ENCODE assay signal across 23 mouse cellular contexts in the genomic region with DNA sequence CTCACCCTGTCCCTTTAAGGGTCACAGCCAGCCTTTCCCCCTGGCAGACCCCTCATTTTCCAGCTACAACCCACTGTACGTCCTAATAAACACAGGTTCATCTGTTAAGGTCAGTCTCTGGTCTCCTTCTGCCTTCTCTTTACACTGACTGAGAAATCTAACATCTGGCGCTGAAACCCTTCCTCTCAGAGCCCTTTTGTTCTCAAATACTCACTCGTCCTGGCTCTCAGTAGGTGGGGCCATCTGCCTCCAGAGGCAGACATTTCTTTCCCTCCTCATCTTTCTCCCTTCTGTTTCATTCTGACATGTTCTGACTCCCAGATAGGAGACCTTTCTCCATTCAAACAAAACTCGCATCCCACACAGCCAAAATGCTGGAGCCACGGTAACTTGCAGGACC.
DNase-seq lines count a peak whose midpoint lies in the region; ATAC-seq and TF ChIP-seq lines count a peak whose summit lies in the region.
"Had no signal": no experiment of that assay in that cellular context is flagged by ENCODE, and none has a peak within 500 bp of the region (broad histone marks: within the 10 kb centered on the region; RNA-seq: fewer than 3 reads in every experiment).

No protein-coding gene starts in this region.

- H3K27me3 ChIP-seq in E14TG2a.4 (ENCODE audit: insufficient read depth, low read length): no peaks in the 10 kb centered on the region
- no peaks in the 10 kb centered on the region for H3K27me3 ChIP-seq in limb, embryonic 12.5 days
- H3K27me3 ChIP-seq: CH12.LX; embryonic facial prominence, embryonic 12.5 days; heart, embryonic 15.5 days; hindbrain, embryonic 12.5 days; lung, embryonic 15.5 days; midbrain, embryonic 15.5 days had no signal

- no peaks in the 10 kb centered on the region for H3K36me3 ChIP-seq in E14TG2a.4 (ENCODE audit: insufficient read depth, low read length)
- no peaks in the 10 kb centered on the region for H3K36me3 ChIP-seq in limb, embryonic 12.5 days
- H3K36me3 ChIP-seq: embryonic facial prominence, embryonic 12.5 days; heart, embryonic 15.5 days; hindbrain, embryonic 12.5 days; lung, embryonic 15.5 days; midbrain, embryonic 15.5 days had no signal

- 30% methylated on average over 5 of the region's 5 CpGs for WGBS in limb, embryonic 12.5 days

- DNase-seq in heart, adult 11 months: peak; percentile 46
- DNase-seq in heart, postnatal 36 days: no peak
- DNase-seq in embryo, embryonic 10.5 days (ENCODE audit: low spot score): peak; percentile 67
- no peak for DNase-seq in layer of hippocampus, postnatal 25 days (ENCODE audit: extremely low spot score in 1 of 2, low spot score in 1 of 2)
- DNase-seq in cerebellum, postnatal 36 days: no peak
- no peak for DNase-seq in kidney, postnatal 36 days
- DNase-seq: cerebellum, adult 9-11 months; forebrain, postnatal 0 days; gastrocnemius, adult 2 months; heart, adult 2 months; thymus, postnatal 36 days had no signal

- intact Hi-C loops in heart, postnatal 36 days (cut with DNase I): no loop called here

- peak overlapping the region; percentile 24 for H3K4me3 ChIP-seq in E14TG2a.4 (replicated peaks; ENCODE audit: low read length)
- no peak overlapping the region for H3K4me3 ChIP-seq in limb, embryonic 12.5 days (replicated peaks)
- H3K4me3 ChIP-seq: embryonic facial prominence, embryonic 12.5 days; gastrocnemius, adult 2 months; heart, adult 2 months; heart, embryonic 15.5 days; hindbrain, embryonic 12.5 days; layer of hippocampus, adult 2 months; lung, embryonic 15.5 days; midbrain, embryonic 15.5 days had no signal

- peak overlapping the region; percentile 37; the same call in 1 of the 2 replicates for H3K27ac ChIP-seq in limb, embryonic 12.5 days
- H3K27ac ChIP-seq: embryonic facial prominence, embryonic 12.5 days; gastrocnemius, adult 2 months; heart, adult 2 months; heart, embryonic 15.5 days; hindbrain, embryonic 12.5 days; layer of hippocampus, adult 2 months; lung, embryonic 15.5 days; midbrain, embryonic 15.5 days had no signal

- peaks cover 45% of the 10 kb centered on the region for H3K4me1 ChIP-seq in E14TG2a.4 (replicated peaks; ENCODE audit: low read depth, low read length)
- H3K4me1 ChIP-seq in limb, embryonic 12.5 days (replicated peaks): peaks cover 15% of the 10 kb centered on the region; the same call in 1 of the 2 replicates
- H3K4me1 ChIP-seq: heart, embryonic 15.5 days; midbrain, embryonic 15.5 days had no signal

- no peak for ATAC-seq in limb, embryonic 12.5 days (ENCODE audit: insufficient number of reproducible peaks, insufficient read depth, low FRiP score, low TSS enrichment, low read depth)
- ATAC-seq: forebrain, postnatal 0 days; intestine, postnatal 0 days; midbrain, embryonic 15.5 days; Patski had no signal

- H3K9ac ChIP-seq in limb, embryonic 12.5 days (replicated peaks): no peak overlapping the region
- H3K9ac ChIP-seq: embryonic facial prominence, embryonic 12.5 days; forebrain, postnatal 0 days; heart, embryonic 15.5 days; hindbrain, embryonic 12.5 days; lung, embryonic 15.5 days; midbrain, embryonic 15.5 days had no signal

- TF ChIP-seq CTCF in E14TG2a.4 (conservative IDR thresholded peaks at IDR 0.05; ENCODE audit: low read length): no peak

- peaks cover 38% of the 10 kb centered on the region for H3K9me3 ChIP-seq in E14TG2a.4 (ENCODE audit: low read length)
- no peaks in the 10 kb centered on the region for H3K9me3 ChIP-seq in limb, embryonic 12.5 days
- H3K9me3 ChIP-seq: heart, embryonic 15.5 days; hindbrain, embryonic 12.5 days; lung, embryonic 15.5 days; midbrain, embryonic 15.5 days had no signal

- no peak overlapping the region for H3K4me2 ChIP-seq in limb, embryonic 12.5 days
- H3K4me2 ChIP-seq: embryonic facial prominence, embryonic 12.5 days; heart, embryonic 15.5 days; hindbrain, embryonic 12.5 days; liver, embryonic 11.5 days; lung, embryonic 15.5 days; midbrain, embryonic 15.5 days had no signal

Comparison
In these comparisons a context has a peak if more than half of its experiments do, and no peak if none do; other contexts are left out.
1. DNase-seq: peak in heart, adult 11 months (single experiment) and embryo, embryonic 10.5 days (single experiment); none in heart, postnatal 36 days (0 of 2), layer of hippocampus, postnatal 25 days (0 of 2), cerebellum, postnatal 36 days (0 of 2) and kidney, postnatal 36 days (0 of 2).